Mouse (Mus musculus) kidney, embryonic 16.5 days (tissue): ENCODE data around the gene Ptms. TPM values are rescaled to one million over a fixed set of nuclear protein-coding genes. Genes with fewer than 3 reads are reported as not detected.
"Not testable (repeated sequence)": the region's sequence is repeated elsewhere in the genome, so short reads cannot be mapped to it uniquely, and the experiment has no call there.

Experiments used
- ATAC-seq: fragments of 200-750 bp; cut with Nextera tagmentation; 2 replicates; pipeline ENCODE4 v1.8.0; 2017; ENCODE audit warnings: moderate TSS enrichment; ENCODE audit not compliant: low FRiP score, low TSS enrichment
- H3K27ac ChIP-seq: fragments of 300-500 bp; sonication (generic); 2 replicates; pipeline ENCODE4 v1.5.1; 2014; ENCODE audit warnings: low read length
- H3K27me3 ChIP-seq: fragments of 300-500 bp; sonication (generic); 2 replicates; pipeline ENCODE4 v1.6.1; 2014; ENCODE audit warnings: low read length, control low read depth, mixed read lengths; ENCODE audit not compliant: insufficient read depth
- H3K36me3 ChIP-seq: fragments of 300-500 bp; sonication (generic); 2 replicates; pipeline ENCODE4 v1.6.1; 2014; ENCODE audit warnings: low read length, control low read depth, mixed read lengths; ENCODE audit not compliant: insufficient read depth
- H3K4me1 ChIP-seq: fragments of 300-500 bp; sonication (generic); 2 replicates; pipeline ENCODE4 v1.6.1; 2014; ENCODE audit warnings: low read length, control low read depth, mixed read lengths; ENCODE audit not compliant: insufficient read depth
- H3K4me2 ChIP-seq: fragments of 300-500 bp; sonication (generic); replicated peaks from 2 replicates; pipeline ENCODE4 v1.6.1; 2014; ENCODE audit warnings: low read depth, low read length
- H3K4me3 ChIP-seq: fragments of 300-500 bp; sonication (generic); 2 replicates; pipeline ENCODE4 v1.5.1; 2014; ENCODE audit warnings: mild to moderate bottlenecking, low read length
- H3K9ac ChIP-seq: fragments of 300-500 bp; sonication (generic); replicated peaks from 2 replicates; pipeline ENCODE4 v1.6.1; 2014; ENCODE audit warnings: low read length
- H3K9me3 ChIP-seq: fragments of 300-500 bp; sonication (generic); 2 replicates; pipeline ENCODE4 v1.6.1; 2016; ENCODE audit warnings: low read length, control low read depth
- WGBS: fragments of 180-500 bp; shearing (Covaris S2); extraction: QIAGEN DNeasy Blood & Tissue Kit; methylation state at CpG from one replicate; pipeline ENCODE4 v1.1.7; 2014; 5-methylcytosine and 5-hydroxymethylcytosine counted together
- polyA plus RNA-seq: library from polyadenylated mRNA; unstranded; fragments of >200 nt; fragmentation: Nextera tagmentation; extraction: Ambion mirVana; gene quantifications from 2 replicates; pipeline ENCODE4 v1.2.1, GENCODE M21; 2015

The Ptms gene
- polyA plus RNA-seq, 1 experiment from 2014 or later: 269 TPM

- WGBS: 43% methylated on average over 8 of the region's 8 CpGs
- Histone ChIP-seq H3K4me3 (no peak overlapping the region), H3K4me1 (peaks cover 9% of the 10 kb centered on the region), H3K9me3 (no peaks in the 10 kb centered on the region), H3K27me3 (no peaks in the 10 kb centered on the region), H3K36me3 (no peaks in the 10 kb centered on the region), H3K27ac (no peak overlapping the region), H3K9ac (no peak overlapping the region), H3K4me2 (no peak overlapping the region)
- ATAC-seq: no peak
Observed at GRCm38 (mm10) chr6:124900056-124900800, 19.7 kb downstream of the Ptms start.

DNA sequence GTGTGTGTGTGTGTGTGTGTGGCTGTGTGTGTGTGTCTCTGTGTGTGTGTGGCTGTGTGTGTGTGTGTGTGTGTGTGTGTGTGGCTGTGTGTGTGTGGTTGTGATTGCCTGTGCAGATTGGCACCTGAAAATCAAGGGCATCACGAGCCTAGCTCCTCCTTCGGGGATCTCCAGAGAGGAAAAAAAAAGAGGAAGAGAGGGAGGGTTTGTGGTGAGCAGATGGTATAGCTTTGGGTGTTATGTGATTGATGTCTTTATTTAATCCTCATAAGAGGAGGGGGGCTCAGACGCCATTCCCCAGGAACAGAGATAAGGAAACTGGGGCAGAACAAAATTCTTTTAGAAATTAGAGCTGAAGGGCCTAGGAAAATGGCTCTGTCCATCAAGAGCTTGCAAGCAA lies 21.5 kb downstream of the Ptms start:
- Histone ChIP-seq H3K9ac (no peak overlapping the region), H3K4me2 (no peak overlapping the region), H3K27me3 (no peaks in the 10 kb centered on the region), H3K4me1 (no peaks in the 10 kb centered on the region), H3K9me3 (no peaks in the 10 kb centered on the region), H3K4me3 (no peak overlapping the region), H3K27ac (no peak overlapping the region), H3K36me3 (no peaks in the 10 kb centered on the region)
- ATAC-seq: no peak
- WGBS: 36% methylated on average over 3 of the region's 3 CpGs

DNA sequence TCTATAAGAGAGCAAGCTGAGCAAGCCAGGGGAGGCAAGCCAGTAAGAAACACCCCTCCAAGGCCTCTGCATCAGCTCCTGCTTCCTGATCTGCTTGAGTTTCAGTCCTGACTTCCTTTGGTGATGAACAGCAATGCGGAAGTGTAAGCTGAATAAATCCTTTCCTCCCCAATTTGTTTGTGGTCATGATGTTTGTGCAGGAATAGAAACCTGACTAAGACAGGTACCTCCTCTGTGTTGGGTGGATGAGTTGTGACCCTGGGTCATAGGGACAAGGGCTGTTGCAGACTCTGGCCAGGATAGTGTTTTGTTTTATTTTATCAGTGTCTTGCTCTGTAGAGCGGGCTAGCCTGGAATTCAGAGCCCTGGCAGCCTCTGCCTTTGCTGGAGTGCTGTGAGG lies 25.8 kb downstream of the Ptms start:
- not testable (repeated sequence) for H3K4me2 ChIP-seq, H3K27ac ChIP-seq, H3K9ac ChIP-seq, H3K9me3 ChIP-seq, H3K4me3 ChIP-seq, H3K27me3 ChIP-seq, ATAC-seq, H3K36me3 ChIP-seq, H3K4me1 ChIP-seq
- 60% methylated on average over 2 of the region's 2 CpGs for WGBS

- Histone ChIP-seq H3K9me3 (no peaks in the 10 kb centered on the region), H3K27ac (no peak overlapping the region), H3K4me3 (no peak overlapping the region), H3K27me3 (no peaks in the 10 kb centered on the region), H3K4me2 (no peak overlapping the region), H3K9ac (no peak overlapping the region), H3K4me1 (no peaks in the 10 kb centered on the region), H3K36me3 (no peaks in the 10 kb centered on the region)
- WGBS: 62% methylated on average over 6 of the region's 6 CpGs
- no peak for ATAC-seq
Observed at GRCm38 (mm10) chr6:124890997-124891396, 28.9 kb downstream of the Ptms start.

DNA sequence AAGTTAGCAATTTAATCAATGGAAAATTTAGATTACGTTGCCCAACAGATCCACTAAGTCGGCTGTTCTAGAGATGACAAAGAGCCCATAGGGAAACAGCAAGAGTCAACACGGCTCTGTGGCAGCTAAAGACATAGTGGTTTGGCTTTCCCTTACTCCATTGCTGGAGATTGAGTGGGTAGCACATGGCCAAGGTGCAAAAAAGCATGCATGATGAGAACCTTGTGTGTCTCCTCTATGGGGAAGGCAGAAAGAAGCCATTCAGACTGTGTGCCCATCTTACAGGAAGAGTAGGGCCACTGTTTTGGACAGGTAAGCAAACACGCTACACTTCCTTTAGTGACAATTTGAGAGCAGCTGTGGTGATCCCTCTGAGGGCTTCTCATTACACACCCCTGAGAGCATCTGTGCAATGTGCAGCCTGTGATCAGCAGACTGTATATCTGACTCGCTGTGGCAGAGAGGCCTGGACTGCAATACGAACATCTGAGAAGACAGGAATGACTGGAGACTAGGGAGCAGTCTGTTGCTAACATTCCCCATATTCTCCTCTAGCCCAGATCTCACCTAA lies 31.3 kb downstream of the Ptms start:
- no peaks in the 10 kb centered on the region for H3K9me3 ChIP-seq
- no peaks in the 10 kb centered on the region for H3K36me3 ChIP-seq
- 90% methylated on average over 6 of the region's 6 CpGs for WGBS
- no peak for ATAC-seq
- no peaks in the 10 kb centered on the region for H3K27me3 ChIP-seq
- no peak overlapping the region for H3K4me3 ChIP-seq
- no peaks in the 10 kb centered on the region for H3K4me1 ChIP-seq
- H3K27ac ChIP-seq: no peak overlapping the region
- no peak overlapping the region for H3K4me2 ChIP-seq
- H3K9ac ChIP-seq: no peak overlapping the region

GRCm38 (mm10) chr6:124887986-124888385 lies 31.9 kb downstream of the Ptms start, which contains the start of gene Cd4:
Gene Cd4, minus strand, starts transcription at chr6:124888221.
- 82% methylated on average over 9 of the region's 9 CpGs for WGBS
- Histone ChIP-seq H3K9ac (no peak within 1 kb of the TSS), H3K9me3 (no peaks in the 10 kb centered on the region), H3K4me2 (no peak within 1 kb of the TSS), H3K27me3 (no peaks in the 10 kb centered on the region), H3K4me3 (no peak within 1 kb of the TSS), H3K27ac (no peak within 1 kb of the TSS), H3K4me1 (no peaks in the 10 kb centered on the region), H3K36me3 (no peaks in the 10 kb centered on the region)
- ATAC-seq: no peak

GRCm38 (mm10) chr6:124885956-124886381 lies 33.9 kb downstream of the Ptms start:
- 81% methylated on average over 8 of the region's 8 CpGs for WGBS
- Histone ChIP-seq H3K36me3 (no peaks in the 10 kb centered on the region), H3K4me2 (no peak overlapping the region), H3K4me3 (no peak overlapping the region), H3K9ac (no peak overlapping the region), H3K27ac (no peak overlapping the region), H3K9me3 (no peaks in the 10 kb centered on the region), H3K27me3 (no peaks in the 10 kb centered on the region), H3K4me1 (no peaks in the 10 kb centered on the region)
- no peak for ATAC-seq

DNA sequence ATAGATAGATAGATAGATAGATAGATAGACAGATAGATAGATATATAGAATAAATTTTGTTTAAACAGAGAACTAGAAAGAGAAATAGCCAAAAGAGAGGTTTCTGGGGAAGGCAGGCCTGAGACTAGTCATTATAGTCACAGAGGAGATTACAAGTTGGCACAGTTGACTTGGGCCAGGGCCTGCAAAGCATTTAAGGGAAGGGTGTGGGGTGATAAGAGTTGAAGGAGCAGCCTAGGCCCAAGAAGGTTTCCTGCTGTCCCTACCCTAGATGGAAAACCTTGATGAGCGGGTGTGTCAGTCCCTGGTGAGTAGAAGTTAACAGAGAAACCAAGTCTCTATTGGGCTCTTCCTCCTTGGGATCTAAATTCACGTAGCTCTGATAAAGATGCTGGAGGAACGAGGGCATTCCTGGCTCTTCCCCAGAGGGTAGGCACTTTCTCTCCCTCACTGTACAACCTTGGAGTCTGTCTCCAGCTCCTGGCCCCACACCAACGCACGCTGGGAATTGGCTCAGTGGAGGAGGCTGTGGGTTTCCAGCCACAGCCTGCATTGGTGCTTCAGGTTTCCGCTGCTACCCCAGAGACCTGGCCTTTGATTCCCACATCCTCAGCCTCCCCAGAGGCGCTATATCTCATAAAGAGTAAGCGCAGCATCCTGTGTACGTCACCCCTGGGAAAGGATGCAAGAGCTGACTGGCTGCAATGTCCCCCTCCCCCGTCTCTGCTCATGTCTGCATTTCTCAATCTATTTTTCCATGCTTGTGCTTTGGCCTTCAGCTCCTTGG lies 35.0 kb downstream of the Ptms start:
- Histone ChIP-seq H3K4me3 (no peak overlapping the region), H3K4me2 (no peak overlapping the region), H3K9me3 (no peaks in the 10 kb centered on the region), H3K9ac (no peak overlapping the region), H3K36me3 (no peaks in the 10 kb centered on the region), H3K27me3 (no peaks in the 10 kb centered on the region), H3K4me1 (no peaks in the 10 kb centered on the region), H3K27ac (no peak overlapping the region)
- 62% methylated on average over 10 of the region's 10 CpGs for WGBS
- ATAC-seq: no peak

DNA sequence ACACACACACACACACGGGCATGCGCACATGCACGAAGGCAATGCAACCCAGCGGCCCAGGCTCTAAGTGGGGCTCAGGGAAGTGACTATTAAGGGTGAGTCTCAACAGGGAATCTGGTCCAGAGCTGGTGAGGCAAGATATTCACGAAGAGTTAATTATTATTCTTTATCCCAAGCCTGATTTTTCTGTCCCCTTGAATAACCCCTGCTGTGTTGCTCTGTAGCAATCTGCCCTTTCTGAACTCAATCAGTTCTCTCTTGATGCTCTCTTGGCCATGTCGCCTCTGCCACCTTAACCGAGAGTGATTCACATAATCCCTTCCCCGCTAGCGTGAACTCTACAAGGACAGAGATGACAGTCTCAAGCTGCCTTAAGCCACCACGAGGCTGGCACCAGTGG lies 36.6 kb downstream of the Ptms start:
- no peaks in the 10 kb centered on the region for H3K27me3 ChIP-seq
- no peaks in the 10 kb centered on the region for H3K4me1 ChIP-seq
- H3K9ac ChIP-seq: no peak overlapping the region
- no peak for ATAC-seq
- H3K9me3 ChIP-seq: no peaks in the 10 kb centered on the region
- no peak overlapping the region for H3K27ac ChIP-seq
- H3K4me3 ChIP-seq: no peak overlapping the region
- WGBS: 83% methylated on average over 10 of the region's 10 CpGs
- H3K36me3 ChIP-seq: no peaks in the 10 kb centered on the region
- H3K4me2 ChIP-seq: no peak overlapping the region

DNA sequence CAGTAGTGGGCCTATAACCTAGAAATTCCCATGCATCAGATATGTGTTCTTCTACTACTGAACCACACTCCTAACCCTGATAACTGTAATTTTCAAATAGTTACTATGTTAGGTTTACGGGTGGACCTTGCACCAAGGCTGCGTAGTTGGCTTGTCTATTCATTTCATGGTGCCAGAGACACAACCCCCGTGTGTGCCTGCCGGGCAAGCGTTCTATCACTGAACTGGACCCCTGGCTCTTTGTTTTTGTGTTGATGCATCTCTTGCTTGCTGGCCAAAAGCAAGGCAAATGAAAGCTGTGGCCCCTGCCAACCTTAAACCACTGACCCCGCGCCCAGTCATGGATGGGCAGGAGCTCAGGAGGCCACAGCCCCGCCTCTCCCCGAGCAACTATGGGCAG lies 38.1 kb downstream of the Ptms start:
- Histone ChIP-seq H3K27ac (no peak overlapping the region), H3K4me2 (no peak overlapping the region), H3K36me3 (no peaks in the 10 kb centered on the region), H3K9ac (no peak overlapping the region), H3K9me3 (no peaks in the 10 kb centered on the region), H3K4me3 (no peak overlapping the region), H3K4me1 (no peaks in the 10 kb centered on the region), H3K27me3 (no peaks in the 10 kb centered on the region)
- WGBS: 94% methylated on average over 9 of the region's 9 CpGs
- ATAC-seq: no peak
